Mouse (Mus musculus) limb, embryonic 13.5 days (tissue): ENCODE results near the gene Cxcr3. TPM values are rescaled to one million over a fixed set of nuclear protein-coding genes. Genes with fewer than 3 reads are reported as not detected.

ENCODE experiments used
- ATAC-seq: fragments of 200-750 bp; cut with Nextera tagmentation; 2 replicates; pipeline ENCODE4 v1.8.0; 2017; ENCODE audit warnings: low read depth, moderate number of reproducible peaks, moderate TSS enrichment; ENCODE audit not compliant: low FRiP score
- H3K27ac ChIP-seq: fragments of 300-500 bp; sonication (generic); 2 replicates; pipeline ENCODE4 v1.5.1; 2015; ENCODE audit warnings: inconsistent platforms, mild to moderate bottlenecking, moderate library complexity
- H3K27me3 ChIP-seq: fragments of 300-500 bp; sonication (generic); 2 replicates; pipeline ENCODE4 v1.6.1; 2015; ENCODE audit warnings: mild to moderate bottlenecking, inconsistent platforms
- H3K36me3 ChIP-seq: fragments of 300-500 bp; sonication (generic); 2 replicates; pipeline ENCODE4 v1.6.1; 2015; ENCODE audit warnings: inconsistent platforms, mild to moderate bottlenecking, moderate library complexity
- H3K4me1 ChIP-seq: fragments of 300-500 bp; sonication (generic); 2 replicates; pipeline ENCODE4 v1.6.1; 2015; ENCODE audit warnings: inconsistent platforms
- H3K4me2 ChIP-seq: fragments of 300-500 bp; sonication (generic); replicated peaks from 2 replicates; pipeline ENCODE4 v1.6.1; 2015; ENCODE audit warnings: inconsistent platforms, mild to moderate bottlenecking, moderate library complexity
- H3K4me3 ChIP-seq: fragments of 300-500 bp; sonication (generic); 2 replicates; pipeline ENCODE4 v1.5.1; 2015; ENCODE audit warnings: moderate library complexity, mild to moderate bottlenecking, inconsistent platforms
- H3K9ac ChIP-seq: fragments of 300-500 bp; sonication (generic); 2 replicates; pipeline ENCODE4 v1.6.1; 2015; ENCODE audit warnings: mild to moderate bottlenecking, inconsistent platforms
- H3K9me3 ChIP-seq: fragments of 300-500 bp; sonication (generic); 2 replicates; pipeline ENCODE4 v1.6.1; 2016; ENCODE audit warnings: inconsistent platforms
- WGBS: fragments of 180-500 bp; shearing (Covaris S2); methylation state at CpG from one replicate; pipeline ENCODE4 v1.1.7; 2015; 5-methylcytosine and 5-hydroxymethylcytosine counted together
- polyA plus RNA-seq: library from polyadenylated mRNA; unstranded; fragments of >200 nt; fragmentation: Nextera tagmentation; extraction: Ambion mirVana; gene quantifications from 2 replicates; pipeline ENCODE4 v1.2.1, GENCODE M21; 2015

The Cxcr3 gene
- polyA plus RNA-seq, 1 experiment from 2014 or later: 0.24 TPM

DNA sequence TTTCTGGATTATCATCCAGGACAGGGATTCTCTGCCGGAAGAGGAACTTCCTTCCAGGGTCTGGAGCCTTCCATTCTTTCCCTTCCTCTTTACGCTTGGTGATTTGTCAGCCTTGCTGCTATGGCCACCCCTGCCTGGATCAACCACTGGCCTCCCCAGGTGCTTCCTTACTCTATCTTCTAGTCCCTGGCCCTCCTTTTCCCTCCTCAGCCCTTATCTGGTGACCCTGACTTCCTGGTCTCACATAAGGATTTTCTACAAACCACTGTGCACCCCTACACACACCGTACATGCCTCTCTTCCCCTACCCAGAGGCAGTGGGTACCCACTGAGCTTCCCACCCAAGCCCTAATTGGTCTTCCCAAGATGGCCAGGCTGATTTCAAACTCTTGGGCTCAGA is 781 bp downstream of the Cxcr3 start:
- Histone ChIP-seq H3K4me3 (no peak overlapping the region), H3K27me3 (peaks cover 34% of the 10 kb centered on the region; the same call in 1 of the 2 replicates), H3K4me1 (no peaks in the 10 kb centered on the region), H3K4me2 (no peak overlapping the region), H3K9ac (no peak overlapping the region), H3K36me3 (no peaks in the 10 kb centered on the region), H3K9me3 (no peaks in the 10 kb centered on the region), H3K27ac (no peak overlapping the region)
- WGBS: 89% methylated on average over 3 of the region's 3 CpGs
- no peak for ATAC-seq

DNA sequence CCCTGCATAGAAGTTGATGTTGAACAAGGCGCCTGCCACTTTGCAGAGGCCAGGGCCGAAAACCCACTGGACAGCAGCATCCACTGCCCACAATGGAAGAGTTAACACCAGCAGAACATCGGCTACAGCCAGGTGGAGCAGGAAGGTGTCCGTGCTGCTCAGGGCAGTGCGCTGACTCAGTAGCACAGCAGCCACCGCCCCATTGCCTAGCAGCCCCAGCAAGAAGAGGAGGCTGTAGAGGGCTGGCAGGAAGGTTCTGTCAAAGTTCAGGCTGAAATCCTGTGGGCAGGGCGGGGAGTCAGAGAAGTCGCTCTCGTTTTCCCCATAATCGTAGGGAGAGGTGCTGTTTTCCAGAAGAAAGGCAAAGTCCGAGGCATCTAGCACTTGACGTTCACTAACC is 1.4 kb downstream of the Cxcr3 start:
- H3K4me1 ChIP-seq: no peaks in the 10 kb centered on the region
- no peak for ATAC-seq
- no peaks in the 10 kb centered on the region for H3K9me3 ChIP-seq
- H3K27me3 ChIP-seq: peaks cover 33% of the 10 kb centered on the region; the same call in 1 of the 2 replicates
- no peak overlapping the region for H3K9ac ChIP-seq
- WGBS: 79% methylated on average over 12 of the region's 12 CpGs
- H3K27ac ChIP-seq: no peak overlapping the region
- H3K4me2 ChIP-seq: no peak overlapping the region
- no peak overlapping the region for H3K4me3 ChIP-seq
- no peaks in the 10 kb centered on the region for H3K36me3 ChIP-seq

DNA sequence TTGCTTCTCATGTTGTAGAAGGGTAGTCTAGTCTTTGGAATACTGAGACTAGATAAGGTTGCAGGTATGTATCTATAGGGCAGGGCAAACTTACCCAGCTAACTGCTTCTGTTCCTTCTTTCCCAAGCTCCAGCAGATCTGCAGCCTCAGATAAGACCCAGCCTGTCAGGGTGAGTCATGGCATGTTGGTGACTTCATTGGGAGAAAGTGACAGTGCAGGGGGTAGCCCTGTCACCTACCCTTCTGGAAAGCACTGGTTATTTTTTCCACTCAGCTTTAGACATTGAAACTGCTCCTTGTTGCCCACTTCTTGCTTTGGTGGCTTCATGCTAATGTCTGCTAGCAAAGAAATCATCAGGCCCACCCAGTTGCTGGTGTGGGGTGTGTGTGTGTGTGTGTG is 4.1 kb downstream of the Cxcr3 start:
- Histone ChIP-seq H3K9me3 (no peaks in the 10 kb centered on the region), H3K36me3 (no peaks in the 10 kb centered on the region), H3K27me3 (peaks cover 14% of the 10 kb centered on the region; the same call in 1 of the 2 replicates), H3K27ac (no peak overlapping the region), H3K4me2 (no peak overlapping the region), H3K4me1 (no peaks in the 10 kb centered on the region), H3K4me3 (no peak overlapping the region), H3K9ac (no peak overlapping the region)
- ATAC-seq: no peak

DNA sequence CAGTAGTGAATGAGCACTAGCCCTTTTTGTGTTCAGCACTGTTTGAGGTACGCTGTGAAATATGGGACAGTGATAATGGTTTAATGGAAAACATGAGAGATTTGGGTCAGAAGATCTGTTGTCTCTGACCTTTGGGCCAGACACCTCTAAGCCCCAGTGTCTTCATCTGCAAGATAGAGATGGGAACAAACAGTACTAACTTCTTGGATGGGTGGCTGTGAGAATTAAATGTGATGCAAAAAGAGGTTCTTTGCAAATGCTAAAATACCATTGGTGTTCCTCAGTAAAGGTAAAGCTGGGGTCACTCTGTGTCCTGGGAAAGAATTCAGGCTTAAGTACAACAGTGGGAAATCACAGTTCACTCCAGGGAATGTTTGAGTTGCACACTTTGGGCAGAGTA is 13.7 kb downstream of the Cxcr3 start:
- no peak overlapping the region for H3K27ac ChIP-seq
- no peak overlapping the region for H3K4me2 ChIP-seq
- no peaks in the 10 kb centered on the region for H3K9me3 ChIP-seq
- no peaks in the 10 kb centered on the region for H3K4me1 ChIP-seq
- no peaks in the 10 kb centered on the region for H3K36me3 ChIP-seq
- no peak overlapping the region for H3K4me3 ChIP-seq
- WGBS: 82% methylated on average over 1 of the region's 1 CpGs
- H3K27me3 ChIP-seq: peaks cover 33% of the 10 kb centered on the region
- no peak for ATAC-seq
- no peak overlapping the region for H3K9ac ChIP-seq

DNA sequence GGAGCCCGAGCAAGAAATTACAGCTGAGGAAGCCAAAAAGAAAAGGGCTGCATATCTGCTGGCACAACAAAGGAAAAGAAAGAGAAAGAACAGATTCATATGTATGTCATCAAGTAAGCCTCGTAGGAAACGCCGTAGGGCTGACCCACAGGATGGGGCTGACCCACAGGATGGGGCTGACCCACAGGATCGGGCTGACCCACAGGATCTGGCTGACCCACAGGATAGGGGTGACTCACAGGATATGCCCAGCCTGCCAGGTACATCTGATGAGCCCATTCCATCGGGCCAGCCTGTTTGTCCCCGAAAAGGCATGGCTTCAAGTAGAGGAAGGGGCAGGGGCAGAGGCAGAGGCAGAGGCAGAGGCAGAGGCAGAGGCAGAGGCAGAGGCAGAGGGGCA is 29.0 kb downstream of the Cxcr3 start:
- Histone ChIP-seq H3K4me3 (no peak overlapping the region), H3K4me1 (no peaks in the 10 kb centered on the region), H3K36me3 (no peaks in the 10 kb centered on the region), H3K27ac (no peak overlapping the region), H3K9me3 (no peaks in the 10 kb centered on the region), H3K27me3 (peaks cover 6% of the 10 kb centered on the region), H3K4me2 (no peak overlapping the region), H3K9ac (no peak overlapping the region)
- ATAC-seq: no peak
- 83% methylated on average over 7 of the region's 7 CpGs for WGBS

DNA sequence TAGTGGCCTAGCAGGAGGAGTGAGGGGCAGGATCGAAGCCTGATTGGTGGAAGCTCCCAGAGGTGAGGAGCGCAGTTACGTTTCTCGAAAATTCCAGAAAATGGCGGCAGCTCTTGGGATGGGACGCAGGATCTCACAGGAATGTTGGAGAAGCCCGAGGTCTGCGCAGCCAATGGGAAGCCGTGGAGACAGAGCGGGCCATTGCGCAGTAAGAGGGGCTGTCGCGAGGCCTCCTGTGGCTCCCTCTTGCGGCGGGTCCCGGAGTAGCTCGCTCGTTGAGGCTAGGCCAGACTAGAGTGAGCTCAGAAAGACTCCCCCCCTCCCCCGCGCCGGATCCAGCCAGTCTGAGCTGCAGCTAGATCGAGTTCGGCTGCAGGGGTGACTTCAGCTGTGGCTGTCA is 35.8 kb downstream of the Cxcr3 start:
- 68% methylated on average over 23 of the region's 23 CpGs for WGBS
- H3K4me2 ChIP-seq: no peak overlapping the region
- H3K9me3 ChIP-seq: peaks cover 25% of the 10 kb centered on the region
- no peaks in the 10 kb centered on the region for H3K36me3 ChIP-seq
- no peak for ATAC-seq
- H3K4me3 ChIP-seq: no peak overlapping the region
- H3K27me3 ChIP-seq: no peaks in the 10 kb centered on the region
- no peak overlapping the region for H3K9ac ChIP-seq
- no peaks in the 10 kb centered on the region for H3K4me1 ChIP-seq
- H3K27ac ChIP-seq: no peak overlapping the region

DNA sequence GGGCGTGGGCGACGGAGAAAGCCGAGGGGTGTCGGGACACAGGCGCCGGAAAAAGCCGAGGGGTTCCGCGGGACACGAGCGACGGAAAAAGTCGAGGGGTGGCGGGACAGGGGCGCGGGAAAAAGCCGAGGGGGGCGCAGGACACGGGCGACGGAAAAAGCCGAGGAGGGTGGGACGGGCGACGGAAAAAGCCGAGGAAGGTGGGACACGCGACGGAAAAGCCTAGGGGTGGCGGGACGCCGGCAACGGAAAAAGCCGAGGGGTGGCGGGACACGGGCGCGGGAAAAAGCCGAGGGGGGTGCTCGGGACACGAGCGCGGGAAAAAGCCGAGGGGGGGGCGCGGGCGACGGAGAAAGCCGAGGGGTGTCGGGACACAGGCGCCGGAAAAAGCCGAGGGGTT is 36.5 kb downstream of the Cxcr3 start:
- H3K9ac ChIP-seq: no peak overlapping the region
- ATAC-seq: no peak
- H3K4me3 ChIP-seq: no peak overlapping the region
- H3K27ac ChIP-seq: no peak overlapping the region
- no peaks in the 10 kb centered on the region for H3K4me1 ChIP-seq
- H3K9me3 ChIP-seq: peaks cover 25% of the 10 kb centered on the region
- no peaks in the 10 kb centered on the region for H3K36me3 ChIP-seq
- H3K27me3 ChIP-seq: no peaks in the 10 kb centered on the region
- WGBS: 66% methylated on average over 38 of the region's 54 CpGs
- H3K4me2 ChIP-seq: no peak overlapping the region

DNA sequence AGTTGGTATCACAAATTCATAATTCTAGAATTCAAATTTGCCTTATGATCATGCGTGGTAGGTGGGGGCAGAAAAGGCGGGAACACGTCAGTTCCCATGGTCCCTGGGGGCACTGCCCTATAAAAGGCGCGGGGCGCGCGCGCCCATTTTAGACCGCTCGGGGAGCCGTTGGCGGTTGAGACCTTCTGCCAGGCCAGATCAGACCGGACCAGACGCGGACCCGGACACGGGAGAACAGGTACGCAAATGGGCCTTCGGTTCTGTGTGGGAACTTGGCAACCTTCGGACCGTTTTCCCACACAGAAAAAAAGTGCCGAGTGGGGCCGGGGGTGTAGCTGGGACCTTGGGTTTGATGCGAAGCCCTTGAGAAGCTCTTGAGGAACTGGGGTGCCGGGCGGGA is 38.4 kb downstream of the Cxcr3 start:
- no peak overlapping the region for H3K9ac ChIP-seq
- no peak overlapping the region for H3K27ac ChIP-seq
- no peak for ATAC-seq
- WGBS: 93% methylated on average over 27 of the region's 27 CpGs
- H3K27me3 ChIP-seq: no peaks in the 10 kb centered on the region
- H3K9me3 ChIP-seq: peaks cover 25% of the 10 kb centered on the region
- H3K36me3 ChIP-seq: no peaks in the 10 kb centered on the region
- H3K4me3 ChIP-seq: no peak overlapping the region
- H3K4me2 ChIP-seq: no peak overlapping the region
- H3K4me1 ChIP-seq: no peaks in the 10 kb centered on the region

Other genes starting within 250 kb of the Cxcr3 start
- 16.3 and 17.1 TPM in 2 replicates for gene Taf1, start 201.5 kb downstream of the Cxcr3 start, polyA plus RNA-seq
- gene Ogt, start 94.2 kb downstream of the Cxcr3 start, polyA plus RNA-seq: 162 and 180 TPM in 2 replicates
- gene Gm4779, start 60.2 kb upstream of the Cxcr3 start, polyA plus RNA-seq: 0.31 TPM in 2 replicates
- 0.20 and 0.26 TPM in 2 replicates for gene 8030474K03Rik, start 60.4 kb upstream of the Cxcr3 start, polyA plus RNA-seq
- 14.6 and 17.4 TPM in 2 replicates for gene Nhsl2, start 115.1 kb upstream of the Cxcr3 start, polyA plus RNA-seq